Mouse (Mus musculus) lung, postnatal 0 days (tissue): ENCODE measurements around the gene Npas3. TPM values are rescaled to one million over a fixed set of nuclear protein-coding genes. Genes with fewer than 3 reads are reported as not detected.

Experiments used
- ATAC-seq: fragments of 200-750 bp; cut with Nextera tagmentation; 2 replicates; pipeline ENCODE4 v1.8.0; 2017; ENCODE audit warnings: moderate library complexity
- DNase-seq: peaks from one replicate; pipeline ENCODE4 v3.0.0-alpha.2; 2016; ENCODE audit warnings: low spot score
- H3K27ac ChIP-seq: fragments of 300-500 bp; sonication (generic); 2 replicates; pipeline ENCODE4 v1.5.1; 2014; ENCODE audit warnings: antibody characterized with exemption, mild to moderate bottlenecking, low read length, mixed read lengths
- H3K27me3 ChIP-seq: fragments of 300-500 bp; sonication (generic); replicated peaks from 2 replicates; pipeline ENCODE4 v1.6.1; 2014; ENCODE audit warnings: low read length, mixed read lengths; ENCODE audit not compliant: insufficient read depth
- H3K36me3 ChIP-seq: fragments of 300-500 bp; sonication (generic); 2 replicates; pipeline ENCODE4 v1.6.1; 2014; ENCODE audit warnings: low read length, mixed read lengths; ENCODE audit not compliant: insufficient read depth
- H3K4me1 ChIP-seq: fragments of 300-500 bp; sonication (generic); 2 replicates; pipeline ENCODE4 v1.6.1; 2014; ENCODE audit warnings: antibody characterized with exemption, low read depth, low read length, mixed read lengths; ENCODE audit not compliant: insufficient read depth
- H3K4me2 ChIP-seq: fragments of 300-500 bp; sonication (generic); replicated peaks from 2 replicates; pipeline ENCODE4 v1.6.1; 2014; ENCODE audit warnings: low read depth, mild to moderate bottlenecking, low read length, moderate library complexity, mixed read lengths
- H3K4me3 ChIP-seq: fragments of 300-500 bp; sonication (generic); 2 replicates; pipeline ENCODE4 v1.5.1; 2014; ENCODE audit warnings: low read depth, low read length
- H3K9ac ChIP-seq: fragments of 300-500 bp; sonication (generic); replicated peaks from 2 replicates; pipeline ENCODE4 v1.6.1; 2014; ENCODE audit warnings: low read depth, mild to moderate bottlenecking
- H3K9me3 ChIP-seq: fragments of 300-500 bp; sonication (generic); 2 replicates; pipeline ENCODE4 v1.6.1; 2016; ENCODE audit warnings: low read length, mixed read lengths
- CTCF ChIP-seq: IDR thresholded peaks from 2 replicates; pipeline ENCODE4 v1.5.1; 2016; ENCODE audit warnings: antibody characterized with exemption, mild to moderate bottlenecking
- EP300 ChIP-seq: IDR thresholded peaks from 2 replicates; pipeline ENCODE4 v1.6.1; 2016; ENCODE audit warnings: antibody characterized with exemption, mild to moderate bottlenecking, control low read depth
- WGBS: fragments of 180-500 bp; shearing (Covaris S2); extraction: QIAGEN DNeasy Blood & Tissue Kit; methylation state at CpG from one replicate; pipeline ENCODE4 v1.1.7; 2014; 5-methylcytosine and 5-hydroxymethylcytosine counted together
- polyA plus RNA-seq: library from polyadenylated mRNA; unstranded; fragments of >200 nt; fragmentation: Nextera tagmentation; extraction: Ambion mirVana; gene quantifications from 2 replicates; pipeline ENCODE4 v1.2.1, GENCODE M21; 2015

The Npas3 gene
- polyA plus RNA-seq, 1 experiment from 2014 or later = 0.17 TPM

DNA sequence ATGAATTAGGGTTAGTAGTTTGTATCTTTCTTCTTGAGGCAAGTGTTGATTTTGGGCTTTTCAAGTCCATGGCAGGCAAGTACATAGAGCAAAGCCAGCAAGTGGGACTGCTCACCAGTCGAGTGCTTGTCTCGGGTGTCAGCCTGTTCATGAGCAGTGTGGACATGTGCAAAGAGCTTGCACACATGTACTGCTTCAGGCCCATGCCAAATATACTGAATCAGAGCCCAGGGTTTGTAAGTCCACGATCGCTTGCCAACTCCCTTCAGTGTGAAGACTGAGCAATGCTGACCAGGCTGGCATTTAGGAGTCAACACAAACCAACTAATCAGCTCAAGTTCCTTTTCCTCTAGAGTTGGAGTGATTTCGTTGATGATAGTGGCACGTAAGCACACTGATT is 805.1 kb downstream of the Npas3 start:
- DNase-seq (no peak), ATAC-seq (no peak)
- no peak overlapping the region for H3K27ac ChIP-seq
- 89% methylated on average over 6 of the region's 6 CpGs for WGBS
- no peak overlapping the region for H3K4me2 ChIP-seq
- H3K27me3 ChIP-seq = 0 out of 2 replicates have a peak, but pooled peaks cover 4% of the 10 kb centered on the region
- H3K9me3 ChIP-seq = no peaks in the 10 kb centered on the region
- no peak overlapping the region for H3K4me3 ChIP-seq
- no peaks in the 10 kb centered on the region for H3K36me3 ChIP-seq
- H3K4me1 ChIP-seq = no peaks in the 10 kb centered on the region
- H3K9ac ChIP-seq = no peak overlapping the region
- TF ChIP-seq EP300 = no peak
- no peak for TF ChIP-seq CTCF

GRCm38 (mm10) chr12:54060732-54061131 is 812.3 kb downstream of the Npas3 start:
- Histone ChIP-seq H3K36me3 (no peaks in the 10 kb centered on the region), H3K9me3 (no peaks in the 10 kb centered on the region), H3K4me3 (no peak overlapping the region), H3K27ac (no peak overlapping the region), H3K9ac (no peak overlapping the region), H3K4me1 (no peaks in the 10 kb centered on the region), H3K4me2 (no peak overlapping the region), H3K27me3 (peaks cover 17% of the 10 kb centered on the region; the same call in 1 of the 2 replicates)
- 10% methylated on average over 8 of the region's 8 CpGs for WGBS
- DNase-seq = peak; percentile 73
- 0 out of 2 replicates have a peak, but pooled peaks have one; percentile 26 for ATAC-seq
- TF ChIP-seq EP300 = no peak
- peak; percentile 95 for TF ChIP-seq CTCF

- Histone ChIP-seq H3K4me2 (no peak overlapping the region), H3K27ac (no peak overlapping the region), H3K4me3 (no peak overlapping the region), H3K36me3 (no peaks in the 10 kb centered on the region), H3K27me3 (peaks cover 17% of the 10 kb centered on the region; the same call in 1 of the 2 replicates), H3K9ac (no peak overlapping the region), H3K9me3 (no peaks in the 10 kb centered on the region), H3K4me1 (no peaks in the 10 kb centered on the region)
- no peak for ATAC-seq
- no peak for TF ChIP-seq EP300
- TF ChIP-seq CTCF = no peak
- WGBS = 55% methylated on average over 6 of the region's 6 CpGs
- DNase-seq = no peak
Observed at GRCm38 (mm10) chr12:54061168-54061567, 812.7 kb downstream of the Npas3 start.

- Histone ChIP-seq H3K4me2 (no peak overlapping the region), H3K36me3 (no peaks in the 10 kb centered on the region), H3K9me3 (no peaks in the 10 kb centered on the region), H3K9ac (no peak overlapping the region), H3K27ac (no peak overlapping the region), H3K4me3 (no peak overlapping the region), H3K27me3 (peaks cover 38% of the 10 kb centered on the region), H3K4me1 (peaks cover 3% of the 10 kb centered on the region; the same call in 1 of the 2 replicates)
- ATAC-seq (no peak), DNase-seq (no peak)
- 75% methylated on average over 16 of the region's 16 CpGs for WGBS
- TF ChIP-seq CTCF (no peak), EP300 (no peak)
Observed at GRCm38 (mm10) chr12:54064986-54065385, 816.5 kb downstream of the Npas3 start.

DNA sequence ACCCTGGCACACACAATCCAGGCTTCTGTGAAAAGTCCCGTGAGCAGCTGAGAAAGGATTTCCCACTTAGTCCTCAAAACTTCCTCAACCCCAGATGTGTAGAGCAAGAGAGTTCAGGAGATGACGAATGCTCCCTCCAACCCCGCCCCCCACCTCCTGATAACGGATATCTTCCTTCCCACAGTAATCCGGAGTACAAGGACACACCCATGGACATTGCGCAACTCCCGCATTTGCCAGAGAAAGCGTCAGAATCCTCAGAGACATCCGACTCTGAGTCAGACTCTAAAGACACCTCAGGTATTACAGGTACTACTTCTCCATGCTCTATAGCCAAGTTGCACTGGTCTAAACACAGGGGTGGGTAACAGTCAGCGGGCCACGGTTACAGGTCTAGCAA is 817.1 kb downstream of the Npas3 start:
- Histone ChIP-seq H3K9me3 (no peaks in the 10 kb centered on the region), H3K9ac (no peak overlapping the region), H3K4me1 (peaks cover 3% of the 10 kb centered on the region; the same call in 1 of the 2 replicates), H3K4me3 (no peak overlapping the region), H3K27ac (no peak overlapping the region), H3K27me3 (peaks cover 41% of the 10 kb centered on the region), H3K36me3 (no peaks in the 10 kb centered on the region), H3K4me2 (no peak overlapping the region)
- TF ChIP-seq CTCF = no peak
- TF ChIP-seq EP300 = no peak
- WGBS = 46% methylated on average over 11 of the region's 11 CpGs
- DNase-seq (no peak), ATAC-seq (no peak)

- 34% methylated on average over 14 of the region's 14 CpGs for WGBS
- peaks cover 3% of the 10 kb centered on the region; the same call in 1 of the 2 replicates for H3K4me1 ChIP-seq
- H3K4me2 ChIP-seq = peak overlapping the region; percentile 51
- no peak for TF ChIP-seq EP300
- no peak for TF ChIP-seq CTCF
- H3K27me3 ChIP-seq = peaks cover 38% of the 10 kb centered on the region
- H3K27ac ChIP-seq = no peak overlapping the region
- H3K9me3 ChIP-seq = no peaks in the 10 kb centered on the region
- H3K4me3 ChIP-seq = peak overlapping the region; percentile 28; the same call in 1 of the 2 replicates
- no peak overlapping the region for H3K9ac ChIP-seq
- no peaks in the 10 kb centered on the region for H3K36me3 ChIP-seq
- no peak for ATAC-seq
- no peak for DNase-seq
Observed at GRCm38 (mm10) chr12:54067419-54067818, 818.9 kb downstream of the Npas3 start.
